Mouse (Mus musculus) embryonic fibroblast, embryonic 13.5 days (primary cell): ENCODE measurements around the gene Osbpl8. TPM values are rescaled to one million over a fixed set of nuclear protein-coding genes. Genes with fewer than 3 reads are reported as not detected.

Source experiments
- H3K27ac ChIP-seq: 2 replicates; pipeline ENCODE4 v1.5.1; 2012; ENCODE audit warnings: low read length, control low read depth, inconsistent platforms; ENCODE audit not compliant: insufficient read depth
- H3K4me1 ChIP-seq: 2 replicates; pipeline ENCODE4 v1.6.1; 2011; ENCODE audit warnings: low read length; ENCODE audit not compliant: control insufficient read depth, insufficient read depth
- H3K4me3 ChIP-seq: 2 replicates; pipeline ENCODE4 v1.5.1; 2011; ENCODE audit warnings: mild to moderate bottlenecking, control low read depth, low read length; ENCODE audit not compliant: insufficient read depth
- CTCF ChIP-seq: IDR thresholded peaks from 2 replicates; pipeline ENCODE4 v1.5.1; 2011; ENCODE audit warnings: mild to moderate bottlenecking, control low read depth, low read length, moderate library complexity, borderline replicate concordance; ENCODE audit not compliant: insufficient read depth
- POLR2A ChIP-seq: IDR thresholded peaks from 2 replicates; pipeline ENCODE4 v1.6.1; 2011; ENCODE audit warnings: low read depth, mild to moderate bottlenecking, control low read depth, low read length, moderate library complexity
- polyA plus RNA-seq: library from polyadenylated mRNA; stranded (reverse); fragments of >200 nt; gene quantifications from 2 replicates; pipeline ENCODE4 v1.2.4, GENCODE M21; 2011; ENCODE audit warnings: low read depth; ENCODE audit not compliant: missing spikeins, insufficient read length

The Osbpl8 gene
- polyA plus RNA-seq, 1 experiment = 24.8 TPM

DNA sequence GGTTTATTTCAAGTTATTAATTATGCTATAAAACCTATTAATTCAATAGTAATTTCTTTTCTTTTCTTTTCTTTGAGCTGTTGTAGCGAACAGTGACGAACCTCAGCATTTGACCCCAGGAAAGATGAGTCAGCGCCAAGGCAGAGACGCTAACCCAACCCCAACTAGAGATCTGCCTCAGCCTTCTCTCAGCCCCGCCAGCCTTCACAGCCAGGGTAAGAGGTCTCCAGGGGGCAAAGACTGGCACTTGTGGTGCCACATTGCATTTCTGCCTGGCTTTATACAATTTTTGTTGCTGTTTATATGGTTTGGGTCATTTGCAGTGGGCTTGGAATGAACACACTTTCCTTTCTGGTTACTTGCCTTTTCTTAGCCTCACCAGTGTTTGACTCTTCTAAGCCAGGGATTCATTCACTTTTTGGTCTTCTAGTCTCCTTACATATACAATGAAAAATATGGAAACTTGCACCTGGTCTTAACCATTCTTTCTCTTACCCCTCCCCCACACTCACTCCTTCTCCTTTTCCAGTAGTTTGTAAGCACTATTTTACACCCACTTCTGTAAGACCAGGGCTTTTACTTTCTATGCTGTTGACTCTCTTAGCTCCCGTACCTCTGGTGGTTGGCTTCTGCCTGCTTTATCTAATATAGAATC is 69.1 kb downstream of the Osbpl8 start:
- TF ChIP-seq POLR2A (no peak), CTCF (no peak)
- H3K4me3 ChIP-seq = no peak overlapping the region
- peaks cover 7% of the 10 kb centered on the region for H3K4me1 ChIP-seq
- H3K27ac ChIP-seq = peak overlapping the region; percentile 49; the same call in 1 of the 2 replicates

- TF ChIP-seq CTCF = no peak
- Histone ChIP-seq H3K4me3 (no peak overlapping the region), H3K4me1 (peaks cover 7% of the 10 kb centered on the region), H3K27ac (peak overlapping the region; percentile 9; the same call in 1 of the 2 replicates)
These were observed 70.1 kb downstream of the Osbpl8 start for GRCm38 (mm10) chr10:111234450-111235288.

DNA sequence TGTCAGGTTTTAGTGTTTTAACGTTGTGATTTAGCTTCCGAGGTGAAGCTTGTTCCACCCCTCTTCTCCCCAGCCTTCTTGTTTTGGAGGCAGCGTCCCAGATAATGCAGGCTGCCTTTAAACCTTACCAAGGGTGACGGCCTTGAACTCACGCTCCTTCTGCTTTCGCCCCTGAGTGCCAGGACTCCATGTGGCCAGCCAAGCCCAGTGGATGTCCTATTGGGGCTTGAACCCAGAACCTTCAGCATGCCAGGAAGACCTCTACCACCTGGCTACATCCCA is 70.7 kb downstream of the Osbpl8 start:
- no peak for TF ChIP-seq POLR2A
- no peak for TF ChIP-seq CTCF
- Histone ChIP-seq H3K27ac (no peak overlapping the region; the same call in 1 of the 2 replicates), H3K4me1 (peaks cover 7% of the 10 kb centered on the region), H3K4me3 (no peak overlapping the region)

DNA sequence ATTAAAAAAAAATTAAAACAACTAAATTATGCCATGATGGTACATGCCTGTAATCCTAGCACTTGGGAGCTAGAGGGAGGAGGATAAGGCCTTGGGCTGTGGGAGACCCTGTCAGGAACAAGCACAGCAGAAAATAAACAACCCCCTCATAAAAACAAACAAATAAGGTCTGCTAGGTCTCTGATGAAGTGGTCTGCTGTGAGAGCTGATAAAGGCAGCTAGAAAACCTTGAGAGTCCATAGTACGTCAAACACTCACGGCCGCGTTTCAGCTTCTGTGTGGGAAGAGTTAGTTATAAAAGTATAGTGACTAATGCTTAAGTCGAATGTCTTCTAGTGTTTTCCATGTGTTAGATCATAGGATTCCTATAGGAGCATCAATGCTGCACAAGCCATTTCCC is 72.9 kb downstream of the Osbpl8 start:
- TF ChIP-seq CTCF (no peak), POLR2A (no peak)
- Histone ChIP-seq H3K4me1 (peaks cover 7% of the 10 kb centered on the region), H3K27ac (no peak overlapping the region), H3K4me3 (no peak overlapping the region)

GRCm38 (mm10) chr10:111242677-111243076 is 78.1 kb downstream of the Osbpl8 start:
- H3K4me1 ChIP-seq = no peaks in the 10 kb centered on the region
- no peak overlapping the region for H3K4me3 ChIP-seq
- no peak overlapping the region for H3K27ac ChIP-seq
- TF ChIP-seq CTCF = no peak
- TF ChIP-seq POLR2A = no peak

DNA sequence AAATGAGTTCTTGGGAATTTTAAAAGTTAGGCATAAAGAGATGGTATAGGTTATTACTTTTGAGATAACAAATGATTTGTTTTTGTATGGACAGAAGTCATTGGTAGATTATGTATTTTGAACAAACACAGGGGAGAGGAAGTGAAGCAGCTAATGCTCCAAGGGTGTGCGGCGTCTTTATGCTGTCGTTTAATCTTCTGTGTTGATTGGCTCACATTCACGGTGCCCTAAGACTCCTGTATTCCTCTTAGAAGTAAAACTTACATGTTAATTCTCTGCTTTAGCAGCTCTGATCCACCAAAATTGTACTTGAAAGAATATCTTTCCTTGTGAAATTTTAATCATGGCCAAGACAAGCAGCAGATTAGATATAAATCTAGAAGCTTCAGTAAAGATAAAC is 83.1 kb downstream of the Osbpl8 start:
- Histone ChIP-seq H3K27ac (no peak overlapping the region), H3K4me3 (no peak overlapping the region), H3K4me1 (no peaks in the 10 kb centered on the region)
- no peak for TF ChIP-seq POLR2A
- no peak for TF ChIP-seq CTCF

- Histone ChIP-seq H3K27ac (no peak overlapping the region), H3K4me3 (no peak overlapping the region), H3K4me1 (no peaks in the 10 kb centered on the region)
- TF ChIP-seq POLR2A (no peak), CTCF (no peak)
These were observed 83.6 kb downstream of the Osbpl8 start for GRCm38 (mm10) chr10:111248177-111248576.

DNA sequence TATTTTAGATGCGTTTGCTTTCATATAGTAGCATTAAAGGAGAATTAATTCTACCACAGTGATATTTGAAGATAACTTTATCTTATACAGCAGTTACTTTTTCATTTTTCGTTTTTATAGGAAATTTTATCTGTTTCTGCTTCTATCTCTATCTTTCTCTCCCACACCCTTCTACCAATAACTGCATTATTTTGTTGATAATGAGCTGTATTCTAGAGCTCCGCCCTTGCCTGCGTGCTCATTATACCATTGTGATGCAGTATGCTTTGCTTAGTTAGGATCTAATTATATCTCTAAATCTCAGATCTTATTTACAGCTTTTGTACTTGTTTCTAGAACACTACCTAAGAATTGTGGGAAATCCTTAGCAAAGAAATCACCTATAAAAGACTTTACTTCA is 85.6 kb downstream of the Osbpl8 start:
- TF ChIP-seq POLR2A (no peak), CTCF (no peak)
- H3K4me1 ChIP-seq = no peaks in the 10 kb centered on the region
- no peak overlapping the region for H3K4me3 ChIP-seq
- no peak overlapping the region for H3K27ac ChIP-seq

GRCm38 (mm10) chr10:111251666-111252065 is 87.1 kb downstream of the Osbpl8 start:
- no peak overlapping the region for H3K27ac ChIP-seq
- no peak overlapping the region for H3K4me3 ChIP-seq
- peaks cover 2% of the 10 kb centered on the region for H3K4me1 ChIP-seq
- no peak for TF ChIP-seq POLR2A
- no peak for TF ChIP-seq CTCF

GRCm38 (mm10) chr10:111255228-111255627 is 90.7 kb downstream of the Osbpl8 start:
- TF ChIP-seq POLR2A (no peak), CTCF (no peak)

More at GRCm38 (mm10) chr10:111255228-111255627, 90.7 kb downstream of the Osbpl8 start:
- Histone ChIP-seq H3K27ac (no peak overlapping the region), H3K4me1 (peaks cover 7% of the 10 kb centered on the region), H3K4me3 (no peak overlapping the region)
